Mouse (Mus musculus) cerebellum, postnatal 36 days (tissue): ENCODE results near the gene Bmyc.
"Not testable (repeated sequence)": the region's sequence is repeated elsewhere in the genome, so short reads cannot be mapped to it uniquely, and the experiment has no call there.

Source experiments
- DNase-seq, 2 experiments: peaks; one replicate each; pipeline ENCODE4 v3.0.0; 2021 to 2022; ENCODE audit warnings: mixed read lengths in 2 of 2

The Bmyc gene

DNA sequence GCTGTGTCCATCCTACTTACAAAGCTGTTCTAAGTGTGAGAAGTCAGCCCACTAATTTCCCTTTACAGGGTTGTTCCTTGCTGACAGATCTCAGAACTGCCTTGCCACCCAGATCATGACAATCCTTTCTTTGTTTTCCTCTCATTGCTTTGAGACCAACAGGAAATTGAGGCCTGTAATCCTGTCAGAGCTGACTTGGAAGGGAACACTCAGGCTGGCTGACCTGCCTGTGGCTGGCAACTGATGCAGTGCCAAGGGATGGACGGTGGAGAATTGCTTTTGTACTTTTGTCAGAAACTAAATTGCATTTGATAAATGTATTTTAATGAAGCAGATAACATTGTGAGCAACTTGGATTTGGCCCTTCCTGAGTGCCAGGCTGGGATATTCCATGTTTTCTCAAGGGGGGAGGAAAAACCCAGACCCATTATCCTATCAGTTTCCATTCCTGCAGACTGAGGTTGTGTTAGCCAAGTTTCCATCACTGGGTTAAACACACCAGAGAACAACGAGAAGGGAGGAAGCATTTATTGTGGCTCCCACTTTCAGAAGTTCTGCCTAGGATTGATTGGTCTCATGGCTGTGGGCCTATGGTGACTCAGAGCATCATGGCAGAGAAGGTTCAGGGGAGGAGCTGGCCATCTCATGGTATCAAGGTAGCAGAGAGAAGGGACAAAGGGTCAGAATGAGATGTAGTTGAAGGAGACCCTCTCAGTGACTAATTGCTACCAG, 26.8 kb downstream of the Bmyc start:
- no peak for DNase-seq

DNA sequence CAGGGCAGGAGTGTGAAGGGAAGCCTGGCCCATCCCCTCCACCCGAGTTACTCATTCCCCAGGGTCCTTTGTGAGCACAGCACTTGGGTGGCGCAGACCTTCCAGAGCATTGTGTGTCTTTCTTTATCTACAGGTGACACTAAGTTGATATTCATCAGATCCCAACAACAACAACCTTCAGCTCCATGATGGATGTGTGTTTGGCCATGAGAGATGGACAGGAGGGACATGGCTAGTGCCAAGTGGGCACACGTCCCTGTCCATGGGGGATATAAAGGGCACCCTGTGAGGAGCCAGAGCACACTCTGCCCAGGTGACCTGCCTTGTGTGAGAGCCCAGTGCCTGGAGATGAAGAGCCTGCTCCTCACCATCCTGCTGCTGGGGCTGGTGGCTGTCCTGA, 30.2 kb downstream of the Bmyc start, which contains the start of gene Obp2b:
TSS of gene Obp2b (plus strand) at position 301 of the 400 bp plus-strand sequence.
- not testable (repeated sequence) for DNase-seq

DNA sequence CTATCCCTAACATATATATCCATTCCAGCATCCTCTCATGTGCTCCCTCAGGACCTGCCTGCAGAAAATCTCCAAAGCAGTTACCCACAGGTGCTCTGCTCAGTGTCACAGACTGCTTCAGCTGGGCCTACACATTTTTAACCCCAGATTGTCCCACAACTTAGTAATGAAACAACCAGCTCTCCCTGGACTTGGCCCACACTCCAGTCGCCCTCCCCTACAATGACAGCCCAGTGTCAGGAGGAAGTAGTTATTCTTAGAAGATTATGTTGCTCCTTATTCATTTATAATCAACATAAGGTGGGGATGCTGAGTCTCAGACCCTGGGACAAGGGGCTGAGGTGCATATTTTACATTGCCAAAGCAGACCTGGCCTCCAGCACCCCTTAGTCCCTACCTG, 35.1 kb downstream of the Bmyc start:
- no peak for DNase-seq

DNA sequence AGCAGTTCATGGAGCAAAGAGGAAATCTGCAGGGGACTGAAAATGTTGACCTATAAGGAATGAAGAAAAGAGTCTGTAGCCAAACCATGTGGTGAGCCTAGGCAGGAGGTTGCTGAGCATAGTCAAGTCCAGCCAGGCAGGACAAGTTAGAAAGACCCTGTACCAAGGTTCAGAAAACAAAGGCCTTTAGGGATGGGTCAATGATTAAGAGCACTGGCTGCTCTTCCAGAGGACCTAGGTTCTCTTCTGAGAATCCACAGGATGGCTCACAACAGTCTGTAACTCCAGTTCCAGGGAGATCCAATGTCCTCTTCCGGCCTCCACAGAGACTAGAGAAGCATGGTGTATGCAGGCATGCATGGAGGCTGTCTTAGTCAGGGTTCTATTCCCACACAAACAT, 47.7 kb downstream of the Bmyc start:
- no peak for DNase-seq
